Mouse (Mus musculus) mouse embryonic stem cell (cell line): Measurements from ENCODE around the gene Mmp14.

Experiments used
- in situ Hi-C, 2 experiments: fragments of 300-500 bp; cut with MboI; formaldehyde crosslinking; loops; 1 replicate in 1 of 2; 3 replicates in 1 of 2; pipeline ENCODE4 v1.14.3; 2019 to 2020; ENCODE audit warnings: low sequenced_read_pairs in 2 of 2, low pct_unique_long_range_greater_than_20kb in 1 of 2, mixed read lengths in 1 of 2; ENCODE audit not compliant: unreplicated experiment in 1 of 2

The Mmp14 gene

GRCm38 (mm10) chr14:54431334-54432077 is at the start of gene Mmp14:
Gene Mmp14 (plus strand): TSS chr14:54431612.
- in situ Hi-C loops, result no loop called here

DNA sequence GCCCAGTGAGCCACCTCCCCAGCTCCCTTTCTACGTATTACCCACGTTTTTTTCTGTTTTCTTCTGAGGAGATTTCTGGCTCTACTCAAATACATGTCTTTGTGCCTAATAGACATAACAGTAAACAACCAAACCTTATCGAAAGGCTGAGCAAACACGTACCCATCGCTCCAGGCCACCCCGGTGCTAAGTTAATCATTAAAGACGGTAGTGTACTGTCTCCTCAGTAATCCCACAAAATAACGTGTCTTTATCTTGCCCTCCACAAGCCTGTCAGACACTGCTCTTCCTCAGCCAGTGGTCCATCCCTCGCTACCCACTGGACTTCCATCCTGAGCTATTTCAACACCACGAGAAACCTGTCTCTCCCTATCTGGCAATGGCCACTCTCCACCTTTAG is 49.6 kb upstream of the Mmp14 start:
- in situ Hi-C loops, result no loop called here

DNA sequence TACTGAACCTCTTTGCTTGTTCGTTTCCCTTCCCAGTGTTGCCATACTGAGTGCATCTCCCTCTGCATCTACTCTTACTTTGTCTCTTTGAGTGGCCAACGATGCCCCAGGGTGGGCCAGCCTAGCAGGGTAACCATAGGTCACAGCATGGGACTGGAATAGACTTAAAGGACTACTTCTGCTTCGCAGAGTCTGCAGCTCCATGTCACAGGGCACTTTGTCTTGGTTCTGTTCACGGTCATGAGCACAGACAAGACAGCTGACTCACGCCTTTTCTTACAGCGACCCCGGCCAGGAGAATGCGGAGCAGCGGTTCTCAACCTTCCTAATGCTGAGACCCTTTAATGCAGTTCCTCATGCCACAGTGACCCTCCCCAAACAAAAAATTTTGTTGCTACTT is 48.8 kb upstream of the Mmp14 start:
- in situ Hi-C loops, result no loop called here

GRCm38 (mm10) chr14:54383355-54383771 is 48.0 kb upstream of the Mmp14 start:
- in situ Hi-C loops, result no loop called here

- in situ Hi-C loops, result no loop called here
These were observed 47.0 kb upstream of the Mmp14 start for GRCm38 (mm10) chr14:54384396-54384795.

DNA sequence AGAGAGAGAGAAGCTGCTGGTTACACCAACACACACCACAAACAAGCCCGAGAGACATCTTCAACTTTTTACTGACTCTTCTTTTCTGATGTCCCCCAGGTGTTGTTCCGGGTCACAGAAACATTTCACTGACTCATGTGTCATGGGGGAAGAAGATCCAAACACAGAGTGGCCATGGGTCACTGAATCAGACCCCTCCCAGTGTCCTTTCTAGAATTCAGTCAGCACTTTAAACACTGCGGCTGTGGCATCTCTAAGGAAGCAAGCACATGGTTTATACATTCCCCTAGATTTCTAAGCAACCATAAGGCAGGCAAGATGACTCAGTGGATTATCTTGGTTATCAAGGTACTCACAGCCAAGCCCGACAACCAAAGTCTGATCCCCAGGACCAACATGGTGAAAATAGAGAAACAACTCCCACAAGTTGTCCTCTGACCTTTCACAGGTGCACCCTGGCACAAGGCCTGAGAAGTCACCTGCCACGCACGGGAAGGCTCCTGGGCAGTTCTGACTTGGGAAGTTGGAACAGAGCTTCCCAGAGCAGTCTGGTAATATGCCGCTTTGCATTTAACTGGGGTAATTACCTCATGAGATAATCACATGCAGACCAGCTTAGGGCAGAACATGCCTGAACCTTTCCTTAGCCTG is 45.3 kb upstream of the Mmp14 start:
- in situ Hi-C loops, result no loop called here

GRCm38 (mm10) chr14:54387546-54387945 is 43.9 kb upstream of the Mmp14 start:
- in situ Hi-C loops, result no loop called here

DNA sequence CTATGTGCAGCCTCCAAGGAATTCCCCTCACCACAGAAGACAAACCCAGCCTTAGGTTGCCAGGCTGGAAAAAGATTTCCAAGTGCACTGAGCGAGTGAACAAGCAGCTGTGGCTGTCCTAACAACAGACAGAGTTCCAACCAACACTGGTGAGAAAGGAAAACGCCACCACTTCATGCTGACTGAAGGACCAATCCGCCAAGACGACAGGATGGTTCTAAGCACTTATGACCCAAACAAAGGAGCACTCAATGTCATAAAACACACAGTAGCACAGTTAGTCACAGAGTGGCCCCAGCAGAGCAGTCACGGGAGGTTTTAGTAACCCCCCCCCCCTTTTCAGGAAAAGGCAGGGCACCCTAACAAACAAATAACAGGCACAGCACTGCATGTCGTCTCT is 40.6 kb upstream of the Mmp14 start:
- in situ Hi-C loops, result no loop called here

DNA sequence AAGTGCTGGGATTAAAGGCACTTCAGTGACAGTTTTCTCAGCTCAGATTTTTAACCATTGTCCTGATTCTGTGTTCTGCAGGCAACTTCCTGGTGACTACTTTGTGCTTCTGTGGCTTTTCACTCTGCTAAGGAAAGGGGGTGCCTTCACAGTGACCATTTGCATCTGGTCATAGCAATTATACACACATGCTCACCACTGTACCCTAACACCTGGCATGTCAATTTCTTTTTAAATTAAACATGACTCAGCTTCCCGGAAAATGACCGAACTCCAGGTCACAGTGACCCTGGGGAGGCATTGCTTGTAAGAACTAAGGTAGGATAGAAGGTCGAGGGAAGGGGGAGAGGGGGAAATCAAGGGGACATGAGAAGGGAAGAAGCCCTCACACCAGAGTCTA is 37.6 kb upstream of the Mmp14 start:
- in situ Hi-C loops, result no loop called here

- in situ Hi-C loops, result no loop called here
These were observed 37.1 kb upstream of the Mmp14 start for GRCm38 (mm10) chr14:54394309-54394708.

DNA sequence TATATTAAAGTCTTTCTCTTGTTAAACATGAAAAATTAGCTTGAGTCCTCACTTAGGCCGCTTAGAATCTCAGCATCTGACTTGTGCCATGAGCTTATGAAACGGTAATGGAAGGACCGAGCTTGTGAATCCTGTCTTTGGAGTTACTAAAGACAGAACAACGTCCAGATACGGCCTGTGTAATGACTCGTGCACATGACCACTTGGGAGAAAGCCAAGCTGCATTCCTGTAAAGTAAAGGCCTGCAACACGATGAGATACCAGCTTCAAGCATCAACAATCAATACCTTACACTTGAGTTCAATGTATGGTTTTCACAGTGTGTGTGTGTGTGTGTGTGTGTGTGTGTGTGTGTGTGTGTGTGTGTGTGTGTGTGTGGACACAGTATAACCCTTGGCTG is 34.7 kb upstream of the Mmp14 start:
- in situ Hi-C loops, result no loop called here

- in situ Hi-C loops, result no loop called here
These were observed 33.4 kb upstream of the Mmp14 start for GRCm38 (mm10) chr14:54397872-54398527.

GRCm38 (mm10) chr14:54398528-54398916 is 32.9 kb upstream of the Mmp14 start:
- in situ Hi-C loops, result no loop called here

DNA sequence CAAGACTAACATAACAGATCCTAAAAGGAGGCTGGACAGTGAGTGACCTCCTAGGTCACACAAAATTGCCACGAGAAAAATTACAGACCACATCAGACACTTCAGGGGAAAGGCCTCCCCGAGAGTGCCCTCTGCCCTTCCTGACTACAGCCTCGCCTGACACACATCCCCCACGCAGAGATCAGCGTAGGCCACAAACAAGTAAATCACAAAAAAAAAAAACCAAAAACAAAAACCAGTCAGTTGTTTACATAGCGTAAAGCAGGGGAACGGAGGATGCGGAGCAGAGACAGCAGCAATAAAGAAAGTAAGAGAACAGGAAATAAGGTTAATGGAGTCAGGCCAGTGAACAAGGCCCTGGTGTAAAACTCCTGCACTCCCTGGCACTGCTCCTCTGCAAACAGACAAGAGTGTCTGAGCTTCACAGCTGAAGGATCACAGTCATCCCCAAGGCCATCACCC is 32.5 kb upstream of the Mmp14 start:
- in situ Hi-C loops, result no loop called here

GRCm38 (mm10) chr14:54401723-54402122 is 29.7 kb upstream of the Mmp14 start:
- in situ Hi-C loops, result no loop called here

- in situ Hi-C loops, result no loop called here
These were observed 22.9 kb upstream of the Mmp14 start for GRCm38 (mm10) chr14:54408336-54409056.

DNA sequence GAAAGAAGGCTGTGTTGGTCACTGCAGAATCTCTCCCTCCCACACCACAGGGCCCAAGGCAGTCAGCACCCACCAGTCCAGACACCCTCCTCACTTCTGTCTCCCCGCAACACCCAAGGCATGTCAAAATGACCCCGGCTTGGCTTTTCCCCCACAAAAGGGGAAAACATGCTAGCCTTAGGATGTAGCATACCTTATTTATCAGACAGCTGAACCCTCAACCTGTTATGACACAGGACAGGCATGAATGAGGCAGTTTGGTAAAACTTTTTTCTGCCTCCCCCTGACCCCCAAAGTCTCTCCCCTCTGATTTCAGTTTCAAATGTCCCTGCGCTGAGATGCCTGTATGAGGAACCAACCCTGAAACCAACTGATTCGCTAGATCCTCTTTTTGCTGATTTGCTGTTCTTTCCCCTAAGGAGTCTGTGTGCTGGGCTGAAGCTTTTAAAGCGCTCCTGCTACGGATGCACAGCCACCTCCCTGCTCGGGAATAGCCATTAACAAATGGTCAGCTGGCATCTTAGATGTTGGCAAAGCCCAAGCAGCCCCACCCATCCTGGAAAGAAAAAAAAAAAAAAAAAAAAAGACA is 22.3 kb upstream of the Mmp14 start:
- in situ Hi-C loops, result no loop called here

DNA sequence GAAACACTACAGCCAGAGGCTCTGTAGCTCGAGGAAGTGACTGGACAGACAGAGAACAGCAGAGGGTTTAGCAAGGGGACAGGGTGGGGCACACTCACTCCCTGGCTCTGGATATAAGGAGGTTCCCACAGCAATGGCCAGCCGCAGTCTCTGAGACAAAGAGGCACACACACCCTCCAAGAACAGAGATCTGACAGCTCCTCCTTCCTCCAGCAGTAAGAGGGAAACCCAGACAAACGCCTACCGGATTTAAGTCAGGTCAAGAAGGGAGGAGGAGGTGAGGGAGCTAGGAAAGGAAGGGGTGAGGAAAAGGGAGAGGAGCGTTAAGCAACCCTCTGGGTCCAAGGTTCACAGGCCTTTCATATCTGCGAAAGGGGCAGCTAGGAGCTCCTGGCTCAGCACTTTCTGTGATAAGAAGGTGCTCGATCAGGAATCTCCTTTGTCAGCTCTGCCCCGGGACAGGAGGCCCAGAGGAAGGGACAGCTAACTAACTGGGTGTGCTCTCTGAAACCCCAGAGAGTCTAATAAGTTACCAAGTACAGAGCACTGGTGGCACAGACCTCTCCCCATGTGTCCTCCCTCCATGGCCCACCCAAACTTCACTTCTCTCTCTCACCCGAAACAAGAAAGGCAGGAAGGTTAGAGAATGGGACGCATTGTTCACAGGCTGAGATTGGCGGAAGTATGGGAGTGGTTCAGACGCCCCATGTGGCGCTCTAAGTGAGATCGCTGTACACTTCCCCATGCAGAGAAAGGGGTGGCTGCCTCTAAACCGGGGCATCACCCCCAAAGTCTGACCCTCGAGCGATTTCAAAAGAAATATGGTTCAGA is 21.2 kb upstream of the Mmp14 start:
- in situ Hi-C loops, result no loop called here
